40 mouse cellular contexts compared by ENCODE assay signal in genomic region chr15:77785807-77786206, GRCm38 (mm10). TPM values are rescaled to one million over a fixed set of nuclear protein-coding genes. Genes with fewer than 3 reads are reported as not detected.
"Had no signal": no experiment of that assay in that cellular context is flagged by ENCODE, and none has a peak within 500 bp of the region (broad histone marks: within the 10 kb centered on the region; RNA-seq: fewer than 3 reads in every experiment).

No protein-coding gene starts in this region.

- H3K27ac ChIP-seq: limb, embryonic 10.5 days; limb, embryonic 12.5 days; limb, embryonic 13.5 days; limb, embryonic 15.5 days; liver, embryonic 12.5 days; liver, embryonic 13.5 days; liver, embryonic 14.5 days; liver, embryonic 15.5 days; lung, embryonic 15.5 days; macrophage; midbrain, embryonic 10.5 days; midbrain, embryonic 12.5 days; midbrain, embryonic 13.5 days; midbrain, embryonic 15.5 days; neural tube, embryonic 12.5 days had no signal

- H3K4me3 ChIP-seq: limb, embryonic 10.5 days; limb, embryonic 12.5 days; limb, embryonic 13.5 days; limb, embryonic 15.5 days; liver, embryonic 12.5 days; liver, embryonic 13.5 days; liver, embryonic 15.5 days; lung, embryonic 15.5 days; megakaryocyte, embryonic 14.5 days; midbrain, embryonic 10.5 days; midbrain, embryonic 12.5 days; midbrain, embryonic 13.5 days; midbrain, embryonic 15.5 days; myocyte; neural tube, embryonic 12.5 days had no signal

- DNase-seq: left cerebral cortex, postnatal 4 days; liver; liver, embryonic 13.5 days; liver, postnatal 0 days; lung, adult 18-20 months; lung, adult 2 months; lung, embryonic 14.5 days; lung, postnatal 10 days; lung, postnatal 14 days; lung, postnatal 36 days; lung, postnatal 4 days; midbrain, embryonic 14.5 days had no signal

- H3K4me1 ChIP-seq: liver, embryonic 12.5 days; liver, embryonic 13.5 days; liver, embryonic 15.5 days; lung, embryonic 15.5 days; midbrain, embryonic 10.5 days; midbrain, embryonic 12.5 days; midbrain, embryonic 13.5 days; midbrain, embryonic 15.5 days; neural tube, embryonic 12.5 days had no signal

RNA-seq across cellular contexts. Expression of gene Apol8, which starts 29.0 kb away (rescaled TPM):
- total RNA-seq: midbrain, postnatal 0 days had no signal
- polyA plus RNA-seq: limb, embryonic 11.5 days; limb, embryonic 13.5 days; liver, adult 2 months; lung, adult 2 months; lung, embryonic 14.5 days; lung, embryonic 15.5 days; macrophage had no signal

RNA-seq across cellular contexts. Expression of gene Apol9b, which starts 57.0 kb away (rescaled TPM):
- total RNA-seq: left cerebral cortex, postnatal 25 days; megakaryocyte progenitor cell, adult 5-6 weeks; megakaryocyte, adult 5-6 weeks; monocyte, adult 5-6 weeks had no signal
- polyA plus RNA-seq: limb, embryonic 10.5 days; limb, embryonic 11.5 days; limb, embryonic 12.5 days; limb, embryonic 13.5 days; liver, embryonic 11.5 days; liver, embryonic 12.5 days; liver, embryonic 13.5 days; liver, embryonic 16.5 days; lung, embryonic 14.5 days; lung, embryonic 15.5 days; midbrain, embryonic 10.5 days; midbrain, embryonic 11.5 days; midbrain, embryonic 12.5 days; midbrain, embryonic 13.5 days; midbrain, embryonic 14.5 days; midbrain, embryonic 15.5 days; midbrain, embryonic 16.5 days; midbrain, postnatal 0 days; neural tube, embryonic 11.5 days; neural tube, embryonic 12.5 days had no signal
